Mouse (Mus musculus): ENCODE results near the gene Hdgfl3.

DNA sequence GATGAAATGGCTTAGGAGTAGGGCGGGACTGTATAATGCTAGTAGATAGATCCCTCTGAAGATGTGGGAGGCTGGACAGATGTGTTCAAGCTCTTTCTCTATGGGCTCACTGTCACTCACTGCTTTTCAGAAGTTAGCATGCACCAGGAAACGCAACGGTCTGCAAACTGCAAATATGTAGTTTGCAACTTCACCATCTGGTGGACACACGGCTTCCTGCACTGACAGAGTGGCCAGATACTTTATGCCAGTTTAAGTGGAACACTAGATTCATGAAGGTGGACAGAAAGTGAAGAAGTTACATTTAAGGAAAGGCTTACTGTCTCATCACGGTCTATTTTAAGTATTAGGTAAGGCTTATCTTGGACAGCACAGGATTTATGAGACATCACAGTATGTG is 31.9 kb upstream of the Hdgfl3 start:
- peak; percentile 5; the same call in 1 of the 2 replicates for TF ChIP-seq CTCF (IDR thresholded peaks at IDR 0.05; ENCODE audit: borderline replicate concordance, extremely low read depth, insufficient read depth, insufficient read length)
- no peak for TF ChIP-seq POLR2A (IDR thresholded peaks at IDR 0.05; ENCODE audit: borderline replicate concordance, extremely low read depth, insufficient read depth, insufficient read length, poor library complexity, severe bottlenecking)
